Mouse (Mus musculus) midbrain, embryonic 11.5 days (tissue): ENCODE data around the gene Psmb11. TPM values are rescaled to one million over a fixed set of nuclear protein-coding genes. Genes with fewer than 3 reads are reported as not detected.

Source experiments
- ATAC-seq: fragments of 200-750 bp; cut with Nextera tagmentation; 2 replicates; pipeline ENCODE4 v1.8.0; 2017; ENCODE audit warnings: moderate TSS enrichment, moderate library complexity; ENCODE audit not compliant: low FRiP score
- DNase-seq: peaks from one replicate; pipeline ENCODE4 v3.0.0; 2015; ENCODE audit warnings: low spot score; ENCODE audit errors: missing footprints
- H3K27ac ChIP-seq: fragments of 300-500 bp; sonication (generic); 2 replicates; pipeline ENCODE4 v1.5.1; 2014; ENCODE audit warnings: low read depth, low read length
- H3K27me3 ChIP-seq: fragments of 300-500 bp; sonication (generic); 2 replicates; pipeline ENCODE4 v1.6.1; 2014; ENCODE audit warnings: mild to moderate bottlenecking, low read length, moderate library complexity, mixed read lengths; ENCODE audit not compliant: control insufficient read depth, insufficient read depth
- H3K36me3 ChIP-seq: fragments of 300-500 bp; sonication (generic); 2 replicates; pipeline ENCODE4 v1.6.1; 2014; ENCODE audit warnings: mild to moderate bottlenecking, low read length, moderate library complexity, mixed read lengths; ENCODE audit not compliant: control insufficient read depth, insufficient read depth
- H3K4me1 ChIP-seq: fragments of 300-500 bp; sonication (generic); 2 replicates; pipeline ENCODE4 v1.6.1; 2014; ENCODE audit warnings: low read length; ENCODE audit not compliant: control insufficient read depth, insufficient read depth
- H3K4me2 ChIP-seq: fragments of 300-500 bp; sonication (generic); 2 replicates; pipeline ENCODE4 v1.6.1; 2014; ENCODE audit warnings: mild to moderate bottlenecking, moderate library complexity
- H3K4me3 ChIP-seq: fragments of 300-500 bp; sonication (generic); 2 replicates; pipeline ENCODE4 v1.5.1; 2014; ENCODE audit warnings: low read depth, low read length
- H3K9ac ChIP-seq: fragments of 300-500 bp; sonication (generic); 2 replicates; pipeline ENCODE4 v1.6.1; 2014; ENCODE audit warnings: low read length
- H3K9me3 ChIP-seq: fragments of 300-500 bp; sonication (generic); 2 replicates; pipeline ENCODE4 v1.6.1; 2016; ENCODE audit warnings: low read length; ENCODE audit not compliant: control insufficient read depth
- WGBS: fragments of 180-500 bp; shearing (Covaris S2); extraction: QIAGEN DNeasy Blood & Tissue Kit; methylation state at CpG from one replicate; pipeline ENCODE4 v1.1.7; 2014; 5-methylcytosine and 5-hydroxymethylcytosine counted together
- polyA plus RNA-seq: library from polyadenylated mRNA; unstranded; fragments of >200 nt; fragmentation: Nextera tagmentation; extraction: Ambion mirVana; gene quantifications from 2 replicates; pipeline ENCODE4 v1.2.1, GENCODE M21; 2014

The Psmb11 gene
- polyA plus RNA-seq, 1 experiment from 2014 or later: not detected

GRCm38 (mm10) chr14:54651556-54651955, 30.3 kb downstream of the Psmb11 start:
- ATAC-seq: peak; percentile 23
- no peak for DNase-seq
- 74% methylated on average over 4 of the region's 4 CpGs for WGBS
- Histone ChIP-seq H3K4me3 (no peak overlapping the region), H3K4me2 (no peak overlapping the region), H3K36me3 (peaks cover 28% of the 10 kb centered on the region), H3K27me3 (no peaks in the 10 kb centered on the region), H3K27ac (no peak overlapping the region), H3K9ac (no peak overlapping the region), H3K4me1 (peaks cover 25% of the 10 kb centered on the region), H3K9me3 (no peaks in the 10 kb centered on the region)

- peak overlapping the region; percentile 52 for H3K4me3 ChIP-seq
- ATAC-seq (0 out of 2 replicates have a peak, but pooled peaks have one; percentile 27), DNase-seq (no peak)
- H3K27ac ChIP-seq: peak overlapping the region; percentile 41
- H3K9ac ChIP-seq: peak overlapping the region; percentile 77
- H3K4me1 ChIP-seq: peaks cover 25% of the 10 kb centered on the region
- no peaks in the 10 kb centered on the region for H3K9me3 ChIP-seq
- no peaks in the 10 kb centered on the region for H3K27me3 ChIP-seq
- peaks cover 25% of the 10 kb centered on the region for H3K36me3 ChIP-seq
- 0% methylated on average over 7 of the region's 7 CpGs for WGBS
- H3K4me2 ChIP-seq: peak overlapping the region; percentile 89
Measured at GRCm38 (mm10) chr14:54652787-54653186, 31.6 kb downstream of the Psmb11 start.

GRCm38 (mm10) chr14:54653496-54653895, 32.3 kb downstream of the Psmb11 start:
- ATAC-seq: peak; percentile 88
- Histone ChIP-seq H3K4me3 (peak overlapping the region; percentile 52), H3K9ac (peak overlapping the region; percentile 77), H3K27ac (peak overlapping the region; percentile 41), H3K4me2 (peak overlapping the region; percentile 89), H3K27me3 (no peaks in the 10 kb centered on the region), H3K9me3 (no peaks in the 10 kb centered on the region), H3K36me3 (peaks cover 22% of the 10 kb centered on the region), H3K4me1 (peaks cover 25% of the 10 kb centered on the region)
- peak; percentile 96 for DNase-seq
- WGBS: 0% methylated on average over 12 of the region's 12 CpGs

- ATAC-seq (no peak), DNase-seq (peak; percentile 81)
- no peak overlapping the region for H3K4me3 ChIP-seq
- peaks cover 41% of the 10 kb centered on the region for H3K36me3 ChIP-seq
- no peak overlapping the region for H3K27ac ChIP-seq
- 86% methylated on average over 2 of the region's 2 CpGs for WGBS
- H3K27me3 ChIP-seq: no peaks in the 10 kb centered on the region
- no peaks in the 10 kb centered on the region for H3K4me1 ChIP-seq
- no peaks in the 10 kb centered on the region for H3K9me3 ChIP-seq
- H3K9ac ChIP-seq: no peak overlapping the region
- H3K4me2 ChIP-seq: no peak overlapping the region
Measured at GRCm38 (mm10) chr14:54660009-54660408, 38.8 kb downstream of the Psmb11 start.

- H3K4me2 ChIP-seq: no peak overlapping the region
- no peaks in the 10 kb centered on the region for H3K4me1 ChIP-seq
- WGBS: 91% methylated on average over 10 of the region's 10 CpGs
- no peak for ATAC-seq
- no peak for DNase-seq
- peaks cover 49% of the 10 kb centered on the region for H3K36me3 ChIP-seq
- no peak overlapping the region for H3K27ac ChIP-seq
- H3K4me3 ChIP-seq: no peak overlapping the region
- no peak overlapping the region for H3K9ac ChIP-seq
- no peaks in the 10 kb centered on the region for H3K9me3 ChIP-seq
- no peaks in the 10 kb centered on the region for H3K27me3 ChIP-seq
Measured at GRCm38 (mm10) chr14:54664477-54665222, 43.4 kb downstream of the Psmb11 start.

- ATAC-seq (no peak), DNase-seq (peak; percentile 88)
- Histone ChIP-seq H3K36me3 (peaks cover 21% of the 10 kb centered on the region), H3K4me2 (no peak overlapping the region), H3K9ac (no peak overlapping the region), H3K9me3 (no peaks in the 10 kb centered on the region), H3K27ac (no peak overlapping the region), H3K4me3 (no peak overlapping the region), H3K27me3 (no peaks in the 10 kb centered on the region), H3K4me1 (no peaks in the 10 kb centered on the region)
- 78% methylated on average over 4 of the region's 4 CpGs for WGBS
Measured at GRCm38 (mm10) chr14:54669381-54669780, 48.1 kb downstream of the Psmb11 start.

GRCm38 (mm10) chr14:54674317-54674716, 53.1 kb downstream of the Psmb11 start:
- H3K4me1 ChIP-seq: no peaks in the 10 kb centered on the region
- no peaks in the 10 kb centered on the region for H3K9me3 ChIP-seq
- no peak overlapping the region for H3K9ac ChIP-seq
- no peak overlapping the region for H3K4me2 ChIP-seq
- DNase-seq (no peak), ATAC-seq (no peak)
- H3K36me3 ChIP-seq: peaks cover 12% of the 10 kb centered on the region
- H3K27ac ChIP-seq: no peak overlapping the region
- H3K4me3 ChIP-seq: no peak overlapping the region
- 85% methylated on average over 2 of the region's 2 CpGs for WGBS
- H3K27me3 ChIP-seq: no peaks in the 10 kb centered on the region

- Histone ChIP-seq H3K27ac (no peak overlapping the region), H3K27me3 (no peaks in the 10 kb centered on the region), H3K9ac (no peak overlapping the region), H3K36me3 (peaks cover 12% of the 10 kb centered on the region), H3K4me2 (no peak overlapping the region), H3K4me3 (no peak overlapping the region), H3K4me1 (no peaks in the 10 kb centered on the region), H3K9me3 (no peaks in the 10 kb centered on the region)
- ATAC-seq (no peak), DNase-seq (no peak)
- WGBS: 94% methylated on average over 5 of the region's 5 CpGs
Measured at GRCm38 (mm10) chr14:54676290-54676689, 55.1 kb downstream of the Psmb11 start.

- Histone ChIP-seq H3K4me1 (no peaks in the 10 kb centered on the region), H3K4me2 (no peak overlapping the region), H3K9ac (no peak overlapping the region), H3K27ac (no peak overlapping the region), H3K36me3 (peaks cover 15% of the 10 kb centered on the region), H3K4me3 (no peak overlapping the region), H3K9me3 (no peaks in the 10 kb centered on the region), H3K27me3 (no peaks in the 10 kb centered on the region)
- no peak for ATAC-seq
- 88% methylated on average over 16 of the region's 16 CpGs for WGBS
- no peak for DNase-seq
Measured at GRCm38 (mm10) chr14:54678657-54679304, 57.5 kb downstream of the Psmb11 start.
